Mouse (Mus musculus) gastrocnemius, postnatal 14 days (tissue): Measurements from ENCODE around the gene Polq. TPM values are rescaled to one million over a fixed set of nuclear protein-coding genes. Genes with fewer than 3 reads are reported as not detected.
"Not testable (repeated sequence)": the region's sequence is repeated elsewhere in the genome, so short reads cannot be mapped to it uniquely, and the experiment has no call there.

Source experiments
- DNase-seq: peaks from one replicate; pipeline ENCODE4 v3.0.0; 2021; ENCODE audit warnings: mixed read lengths
- intact Hi-C: fragments of 180-260 bp; cut with DNase I; formaldehyde crosslinking; loops from one replicate; pipeline ENCODE4 v1.15.1; 2025; ENCODE audit warnings: low total_unique reads
- total RNA-seq, 2 experiments: library from RNA; stranded (reverse); gene quantifications; 2 replicates each; pipeline ENCODE4 v1.2.3; 2021

Polq gene
- total RNA-seq, 2 experiments from 2014 or later: 0.39 to 0.44 TPM

- intact Hi-C loops: no loop called here
- no peak for DNase-seq
Observed at GRCm38 (mm10) chr16:37072354-37072753, 60.8 kb downstream of the Polq start.

- intact Hi-C loops: no loop called here
- no peak for DNase-seq
Observed at GRCm38 (mm10) chr16:37089648-37090047, 78.1 kb downstream of the Polq start.

GRCm38 (mm10) chr16:37094169-37094833 lies 82.7 kb downstream of the Polq start:
- intact Hi-C loops: no loop called here
- no peak for DNase-seq

DNA sequence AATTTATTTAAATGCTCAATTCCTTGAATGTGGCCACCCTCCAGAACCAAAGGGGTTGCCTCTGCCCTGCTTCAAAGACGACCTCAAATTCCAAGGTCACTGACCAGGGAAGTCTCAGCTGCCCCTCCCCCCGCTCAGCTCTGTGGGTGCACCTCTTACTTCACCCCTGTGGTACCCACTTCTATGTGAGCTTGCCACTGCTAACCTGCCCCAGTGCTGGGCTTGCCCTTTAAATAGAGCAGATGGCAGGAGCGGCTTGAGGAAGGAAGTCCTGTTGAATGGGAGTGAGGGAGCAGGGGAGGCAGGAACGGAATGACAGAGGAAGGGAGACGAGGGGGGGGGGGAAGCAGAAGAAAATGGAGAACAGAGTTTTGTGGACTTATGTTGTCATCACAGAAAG lies 97.2 kb downstream of the Polq start:
- intact Hi-C loops: no loop called here
- no peak for DNase-seq

- peak; percentile 8 for DNase-seq
- intact Hi-C loops: no loop called here
Observed at GRCm38 (mm10) chr16:37109285-37109684, 97.7 kb downstream of the Polq start.

GRCm38 (mm10) chr16:37125190-37125589 lies 113.6 kb downstream of the Polq start:
- DNase-seq, intact Hi-C loops: not testable (repeated sequence)

Other genes with a start within 250 kb of the Polq start
- 1 to 10 TPM in 1 of 2 experiments, under 1 TPM in 1; 0.78 to 3.1 TPM for gene Slc15a2, start 226.8 kb upstream of the Polq start, total RNA-seq
- 1 to 10 TPM; 5.6 to 6.1 TPM for gene Iqcb1, start 183.4 kb upstream of the Polq start, total RNA-seq
- gene Eaf2, start 136.8 kb upstream of the Polq start, total RNA-seq: under 1 TPM in 1 of 2 experiments, not detected in 1; 0.45 TPM
- 10 to 100 TPM; 19.4 to 21.8 TPM for gene Golgb1, start 136.6 kb upstream of the Polq start, total RNA-seq
- gene Hcls1, start 76.8 kb upstream of the Polq start, total RNA-seq: 1 to 10 TPM; 4.7 to 5.5 TPM
- gene Fbxo40, start 21.3 kb upstream of the Polq start, total RNA-seq: 100 to 1,000 TPM; 128 to 166 TPM